Mouse (Mus musculus) neural tube, embryonic 11.5 days (tissue): Measurements from ENCODE around the gene Abhd5. TPM values are rescaled to one million over a fixed set of nuclear protein-coding genes. Genes with fewer than 3 reads are reported as not detected.
"Not testable (repeated sequence)": the region's sequence is repeated elsewhere in the genome, so short reads cannot be mapped to it uniquely, and the experiment has no call there.

Experiments
- ATAC-seq: fragments of 200-750 bp; cut with Nextera tagmentation; 2 replicates; pipeline ENCODE4 v1.8.0; 2017; ENCODE audit warnings: moderate number of reproducible peaks, mild to moderate bottlenecking, moderate TSS enrichment, moderate library complexity; ENCODE audit not compliant: insufficient read depth, low FRiP score, low TSS enrichment
- DNase-seq: peaks from one replicate; pipeline ENCODE4 v3.0.0-alpha.2; 2015; ENCODE audit warnings: low spot score
- H3K27ac ChIP-seq: fragments of 300-500 bp; sonication (generic); 2 replicates; pipeline ENCODE4 v1.5.1; 2014; ENCODE audit warnings: low read depth, mild to moderate bottlenecking, low read length
- H3K27me3 ChIP-seq: fragments of 300-500 bp; sonication (generic); 2 replicates; pipeline ENCODE4 v1.6.1; 2014; ENCODE audit warnings: mild to moderate bottlenecking, low read length, mixed read lengths; ENCODE audit not compliant: control insufficient read depth, insufficient read depth
- H3K36me3 ChIP-seq: fragments of 300-500 bp; sonication (generic); 2 replicates; pipeline ENCODE4 v1.6.1; 2014; ENCODE audit warnings: mild to moderate bottlenecking, low read length, moderate library complexity, mixed read lengths; ENCODE audit not compliant: control insufficient read depth, insufficient read depth
- H3K4me1 ChIP-seq: fragments of 300-500 bp; sonication (generic); 2 replicates; pipeline ENCODE4 v1.6.1; 2014; ENCODE audit warnings: low read length, mixed read lengths; ENCODE audit not compliant: control insufficient read depth, insufficient read depth
- H3K4me2 ChIP-seq: fragments of 300-500 bp; sonication (generic); 2 replicates; pipeline ENCODE4 v1.6.1; 2014; ENCODE audit warnings: low read depth, mild to moderate bottlenecking, moderate library complexity
- H3K4me3 ChIP-seq: fragments of 300-500 bp; sonication (generic); 2 replicates; pipeline ENCODE4 v1.5.1; 2014; ENCODE audit warnings: low read depth, low read length
- H3K9ac ChIP-seq: fragments of 300-500 bp; sonication (generic); 2 replicates; pipeline ENCODE4 v1.6.1; 2014; ENCODE audit warnings: mild to moderate bottlenecking, low read length
- H3K9me3 ChIP-seq: fragments of 300-500 bp; sonication (generic); 2 replicates; pipeline ENCODE4 v1.6.1; 2016; ENCODE audit warnings: low read length; ENCODE audit not compliant: control insufficient read depth
- WGBS: fragments of 180-500 bp; shearing (Covaris S2); extraction: QIAGEN DNeasy Blood & Tissue Kit; methylation state at CpG from one replicate; pipeline ENCODE4 v1.1.7; 2014; 5-methylcytosine and 5-hydroxymethylcytosine counted together
- polyA plus RNA-seq: library from polyadenylated mRNA; unstranded; fragments of >200 nt; fragmentation: Nextera tagmentation; extraction: Ambion mirVana; gene quantifications from 2 replicates; pipeline ENCODE4 v1.2.1, GENCODE M21; 2014

Gene Abhd5
- polyA plus RNA-seq = 19.8 and 24.1 TPM in 2 replicates

DNA sequence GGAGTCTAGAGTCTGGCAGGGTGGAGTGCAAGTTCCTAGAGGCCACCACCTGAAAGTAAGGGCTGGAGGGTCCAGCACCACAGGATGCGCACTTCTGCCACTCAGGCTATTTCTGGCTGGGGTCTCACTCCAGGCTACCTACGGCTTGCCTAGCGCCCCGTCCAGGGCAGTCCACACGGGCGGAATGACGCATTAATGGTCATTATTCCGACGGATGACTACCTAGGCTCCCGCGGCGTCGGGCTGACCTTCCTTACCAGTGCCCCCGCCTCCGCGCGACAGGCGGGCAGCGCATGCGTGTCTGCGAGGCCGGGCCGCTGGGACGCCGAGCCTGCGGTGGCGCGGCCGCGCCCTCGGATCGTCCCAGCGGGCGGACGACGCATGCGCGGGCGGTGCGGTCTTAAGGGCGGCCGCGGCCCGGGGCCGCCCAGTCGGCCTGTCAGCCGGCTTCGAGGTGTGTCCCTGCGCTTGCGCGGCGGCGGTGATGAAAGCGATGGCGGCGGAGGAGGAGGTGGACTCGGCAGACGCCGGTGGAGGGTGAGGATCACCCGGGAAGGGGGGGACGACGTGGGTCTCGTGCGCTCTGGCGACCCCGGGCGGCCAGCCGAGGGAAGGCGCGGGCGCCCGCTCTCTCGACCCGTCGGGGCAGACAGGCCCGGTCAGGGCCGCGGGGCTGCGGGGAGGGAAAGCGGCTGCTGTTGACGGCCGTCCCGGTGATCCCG, at the start of gene Abhd5:
Abhd5 (plus strand) TSS at position 306 of the 722 bp plus-strand sequence.
- Histone ChIP-seq H3K27ac (0 out of 2 replicates have a peak within 1 kb of the TSS, but pooled peaks have one; percentile 10), H3K9me3 (no peaks in the 10 kb centered on the region), H3K36me3 (no peaks in the 10 kb centered on the region), H3K27me3 (no peaks in the 10 kb centered on the region), H3K4me2 (peak within 1 kb of the TSS; percentile 51), H3K9ac (peak within 1 kb of the TSS; percentile 75), H3K4me1 (no peaks in the 10 kb centered on the region), H3K4me3 (peak within 1 kb of the TSS; percentile 63)
- ATAC-seq (peak; percentile 93), DNase-seq (peak; percentile 96)
- under 1% methylated on average over 84 of the region's 84 CpGs for WGBS

- no peak overlapping the region for H3K4me3 ChIP-seq
- H3K9ac ChIP-seq = no peak overlapping the region
- no peaks in the 10 kb centered on the region for H3K27me3 ChIP-seq
- no peak overlapping the region for H3K4me2 ChIP-seq
- H3K36me3 ChIP-seq = no peaks in the 10 kb centered on the region
- ATAC-seq (no peak), DNase-seq (no peak)
- 88% methylated on average over 3 of the region's 3 CpGs for WGBS
- H3K27ac ChIP-seq = no peak overlapping the region
- H3K4me1 ChIP-seq = no peaks in the 10 kb centered on the region
- H3K9me3 ChIP-seq = no peaks in the 10 kb centered on the region
These were observed 46.1 kb upstream of the Abhd5 start for GRCm38 (mm10) chr9:122305302-122305701.

- Histone ChIP-seq H3K27me3 (no peaks in the 10 kb centered on the region), H3K9ac (no peak overlapping the region), H3K36me3 (no peaks in the 10 kb centered on the region), H3K4me2 (no peak overlapping the region), H3K4me1 (no peaks in the 10 kb centered on the region), H3K27ac (no peak overlapping the region), H3K4me3 (no peak overlapping the region), H3K9me3 (no peaks in the 10 kb centered on the region)
- whole genome bisulfite sequencing = 73% methylated on average over 14 of the region's 14 CpGs
- ATAC-seq (no peak), DNase-seq (no peak)
These were observed 42.1 kb upstream of the Abhd5 start for GRCm38 (mm10) chr9:122309013-122309980.

DNA sequence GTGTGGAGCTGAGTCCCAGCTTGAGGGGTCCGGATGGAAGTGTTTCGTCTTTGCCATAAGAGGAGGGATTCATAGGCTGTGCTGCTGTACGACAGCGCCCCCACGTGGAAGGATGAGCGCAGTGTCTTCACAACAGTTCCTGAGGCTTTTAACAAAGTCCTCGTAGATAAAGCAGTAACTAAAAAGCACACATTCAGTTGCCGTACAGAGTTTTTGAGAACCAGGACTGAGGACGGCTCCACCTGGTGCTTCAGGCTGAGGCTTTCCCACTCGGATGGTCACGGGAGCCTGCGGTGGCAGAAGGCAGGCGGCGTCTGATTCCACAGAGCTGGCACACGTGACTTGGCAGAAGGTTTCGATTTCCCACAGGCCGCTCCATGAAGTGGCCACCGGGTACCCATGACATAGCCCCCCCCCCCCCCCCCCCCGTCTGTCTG, 40.8 kb upstream of the Abhd5 start:
- DNase-seq = peak; percentile 90
- ATAC-seq = peak; percentile 93
- Histone ChIP-seq H3K4me2 (peak overlapping the region; percentile 33), H3K36me3 (no peaks in the 10 kb centered on the region), H3K4me3 (peak overlapping the region; percentile 15), H3K4me1 (no peaks in the 10 kb centered on the region), H3K9ac (peak overlapping the region; percentile 63; the same call in 1 of the 2 replicates), H3K27ac (no peak overlapping the region), H3K9me3 (no peaks in the 10 kb centered on the region), H3K27me3 (no peaks in the 10 kb centered on the region)
- WGBS = 13% methylated on average over 18 of the region's 19 CpGs

GRCm38 (mm10) chr9:122311051-122311760, 40.2 kb upstream of the Abhd5 start:
- ATAC-seq (no peak), DNase-seq (no peak)
- Histone ChIP-seq H3K9ac (no peak overlapping the region; the same call in none of the 2 replicates), H3K27ac (no peak overlapping the region), H3K4me1 (no peaks in the 10 kb centered on the region), H3K36me3 (no peaks in the 10 kb centered on the region), H3K27me3 (no peaks in the 10 kb centered on the region), H3K9me3 (no peaks in the 10 kb centered on the region), H3K4me3 (no peak overlapping the region; the same call in 1 of the 2 replicates), H3K4me2 (peak overlapping the region; percentile 33)
- 80% methylated on average over 7 of the region's 7 CpGs for WGBS

DNA sequence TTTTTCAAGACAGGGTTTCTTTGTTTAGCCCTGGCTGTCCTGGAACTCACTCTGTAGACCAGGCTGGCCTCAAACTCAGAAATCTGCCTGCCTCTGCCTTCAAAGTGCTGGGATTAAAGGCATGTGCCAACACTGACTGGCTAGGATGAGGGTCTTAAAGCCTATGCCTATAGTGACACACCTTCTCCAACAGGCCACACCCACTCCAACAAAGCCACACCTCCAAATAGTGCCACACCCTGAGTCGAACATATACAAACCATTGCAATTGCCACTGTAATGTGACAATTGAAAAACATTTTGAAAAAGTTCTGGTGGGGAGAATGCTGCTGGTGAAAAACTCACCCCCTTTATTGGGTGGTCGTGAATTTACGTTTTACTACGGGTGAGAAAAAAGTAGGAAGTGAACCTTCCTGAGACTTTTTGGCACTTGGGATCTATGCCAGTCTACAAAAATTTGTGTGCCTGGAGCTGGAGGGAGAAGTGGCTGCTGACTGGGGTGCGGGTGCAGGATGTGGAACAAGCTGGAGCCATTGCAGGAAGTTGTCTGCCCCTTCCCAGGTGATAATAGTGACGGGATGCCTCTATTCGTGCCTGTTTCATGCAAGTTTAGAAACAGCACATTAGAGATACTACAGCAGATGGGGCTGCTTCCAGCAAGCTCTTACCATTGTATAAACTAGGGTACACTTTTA, 39.0 kb upstream of the Abhd5 start:
- no peak for ATAC-seq
- 84% methylated on average over 7 of the region's 7 CpGs for WGBS
- H3K36me3 ChIP-seq = no peaks in the 10 kb centered on the region

DNA sequence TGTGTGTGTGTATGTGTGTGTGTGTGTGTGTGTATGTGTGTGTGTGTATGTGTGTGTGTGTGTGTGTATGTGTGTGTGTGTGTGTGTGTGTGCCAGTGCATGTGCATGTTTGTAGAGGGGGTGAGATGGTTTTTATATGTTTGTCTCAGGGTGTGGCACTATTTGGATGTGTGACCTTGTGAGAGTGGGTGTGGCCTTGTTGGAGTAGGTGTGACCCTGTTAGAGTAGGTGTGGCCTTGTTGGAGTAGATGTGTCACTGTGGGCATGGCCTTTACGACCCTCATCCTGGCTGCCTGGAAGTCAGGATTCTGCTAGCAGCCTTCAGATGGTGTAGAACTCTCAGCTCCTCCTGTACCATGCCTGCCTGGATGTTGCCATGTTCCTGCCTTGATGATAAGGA, 38.3 kb upstream of the Abhd5 start:
- 89% methylated on average over 1 of the region's 1 CpGs for WGBS
- H3K4me2 ChIP-seq = not testable (repeated sequence)

More for the DNA sequence above, 39.0 kb upstream of the Abhd5 start:
- DNase-seq = no peak
- Histone ChIP-seq H3K4me1 (no peaks in the 10 kb centered on the region), H3K27ac (no peak overlapping the region), H3K9me3 (no peaks in the 10 kb centered on the region), H3K27me3 (no peaks in the 10 kb centered on the region), H3K4me2 (no peak overlapping the region), H3K9ac (no peak overlapping the region), H3K4me3 (no peak overlapping the region)

GRCm38 (mm10) chr9:122314386-122314785, 37.0 kb upstream of the Abhd5 start:
- no peaks in the 10 kb centered on the region for H3K36me3 ChIP-seq
- no peak overlapping the region for H3K9ac ChIP-seq
- H3K4me1 ChIP-seq = no peaks in the 10 kb centered on the region
- 90% methylated on average over 6 of the region's 6 CpGs for WGBS
- no peak overlapping the region for H3K4me3 ChIP-seq
- ATAC-seq (no peak), DNase-seq (no peak)
- no peak overlapping the region for H3K27ac ChIP-seq
- no peaks in the 10 kb centered on the region for H3K27me3 ChIP-seq
- H3K9me3 ChIP-seq = no peaks in the 10 kb centered on the region
- no peak overlapping the region for H3K4me2 ChIP-seq

More for the DNA sequence above, 38.3 kb upstream of the Abhd5 start:
- H3K27me3 ChIP-seq, H3K9me3 ChIP-seq, H3K9ac ChIP-seq, H3K4me1 ChIP-seq, H3K27ac ChIP-seq, H3K36me3 ChIP-seq, H3K4me3 ChIP-seq, DNase-seq, ATAC-seq: not testable (repeated sequence)
